Mouse (Mus musculus): ENCODE results near the gene Gm3250.
"Not testable (repeated sequence)": the region's sequence is repeated elsewhere in the genome, so short reads cannot be mapped to it uniquely, and the experiment has no call there.

Gm3250 gene

DNA sequence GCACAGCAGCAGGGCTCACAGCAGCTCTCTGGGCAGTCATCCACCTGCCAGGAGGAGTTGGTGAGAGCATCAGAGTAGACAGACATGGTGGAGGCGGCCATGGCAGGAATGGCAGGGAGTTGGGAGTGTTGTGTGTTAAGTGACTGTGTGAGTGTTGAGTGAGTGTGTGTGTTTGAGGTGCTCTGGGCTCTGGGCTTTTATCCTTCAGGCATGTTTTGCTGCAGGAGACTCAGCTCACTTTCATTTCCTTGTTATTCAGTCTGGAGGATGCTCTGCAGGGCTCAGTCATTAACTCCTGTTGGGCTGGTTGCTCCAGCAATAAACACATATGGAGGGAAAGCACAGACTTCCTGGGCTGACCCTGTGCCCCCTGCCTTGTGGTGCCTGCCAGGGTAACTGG lies at the start of gene Gm3250:
Gene Gm3250, minus strand, starts transcription at position 101 of the 400 bp plus-strand sequence.
- DNase-seq (ENCODE audit: low spot score): not testable (repeated sequence)

DNA sequence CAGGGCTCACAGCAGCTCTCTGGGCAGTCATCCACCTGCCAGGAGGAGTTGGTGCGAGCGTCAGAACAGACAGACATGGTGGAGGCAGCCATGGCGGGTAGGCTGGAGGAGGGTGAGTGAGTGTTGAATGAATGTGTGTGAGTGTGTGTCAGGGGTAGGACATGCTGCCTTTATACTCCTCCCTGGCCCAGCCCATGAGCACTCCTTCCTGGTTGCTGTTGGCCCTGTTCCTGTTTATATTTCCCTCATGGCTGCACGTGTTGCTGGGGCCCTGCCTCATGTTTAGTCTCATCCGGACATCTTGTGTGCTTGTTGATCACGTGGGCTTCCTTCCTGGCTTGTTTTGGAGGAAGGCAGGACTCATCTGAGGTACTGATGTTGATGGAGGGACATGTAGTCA lies 44.6 kb upstream of the Gm3250 start, which contains the start of gene Krtap10-4:
Gene Krtap10-4, minus strand, starts transcription at position 145 of the 400 bp plus-strand sequence.
- no peak for DNase-seq (ENCODE audit: low spot score)

GRCm38 (mm10) chr10:77819203-77819602 lies 36.9 kb upstream of the Gm3250 start:
- DNase-seq (ENCODE audit: low spot score): no peak

DNA sequence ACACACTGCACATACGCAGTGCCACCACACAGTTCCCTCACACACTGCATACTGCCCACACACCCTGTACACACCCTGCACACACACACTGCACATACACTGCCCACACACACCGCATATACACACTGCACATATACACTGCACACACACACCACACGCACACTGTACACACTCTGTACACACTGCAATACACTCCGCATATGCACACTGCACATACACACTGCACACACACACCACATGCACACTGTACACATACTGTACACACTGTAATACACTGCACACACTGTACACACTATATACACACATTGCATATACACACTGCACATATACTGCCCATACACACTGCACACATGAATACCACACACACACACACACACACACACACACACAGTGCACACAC lies 36.2 kb upstream of the Gm3250 start:
- no peak for DNase-seq (ENCODE audit: low spot score)

- DNase-seq (ENCODE audit: low spot score): no peak
These were observed 33.2 kb upstream of the Gm3250 start for GRCm38 (mm10) chr10:77815514-77815913.

GRCm38 (mm10) chr10:77814382-77814781 lies 32.0 kb upstream of the Gm3250 start, which contains the start of gene Gm2696:
TSS of gene Gm2696 (plus strand) at chr10:77814682.
- DNase-seq (ENCODE audit: low spot score): no peak

DNA sequence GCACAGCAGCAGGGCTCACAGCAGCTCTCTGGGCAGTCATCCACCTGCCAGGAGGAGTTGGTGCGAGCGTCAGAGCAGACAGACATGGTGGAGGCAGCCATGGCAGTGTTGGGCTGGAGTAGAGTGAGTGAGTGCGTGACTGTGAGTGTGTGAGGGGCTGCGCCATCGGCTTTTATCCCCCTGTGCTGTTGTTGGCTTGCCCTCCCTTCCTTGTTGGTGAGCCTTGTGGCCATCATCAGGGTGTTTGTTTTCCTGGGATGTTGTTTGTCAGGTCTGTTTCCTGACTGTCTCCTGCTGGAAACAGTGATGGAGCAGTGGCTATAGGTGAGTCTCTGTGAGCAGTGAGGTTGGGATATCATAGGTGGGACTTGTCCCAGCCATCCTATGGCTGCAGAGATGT lies 29.4 kb upstream of the Gm3250 start, which contains the start of gene Gm9507:
Gene Gm9507, minus strand, starts transcription at position 101 of the 400 bp plus-strand sequence.
- no peak for DNase-seq (ENCODE audit: low spot score)

- DNase-seq (ENCODE audit: low spot score): no peak
These were observed 21.8 kb upstream of the Gm3250 start for GRCm38 (mm10) chr10:77804095-77804494.

- no peak for DNase-seq (ENCODE audit: low spot score)
These were observed 16.7 kb upstream of the Gm3250 start, which contains the start of gene Gm19668 for GRCm38 (mm10) chr10:77798921-77799508. TSS of gene Gm19668 (minus strand) at chr10:77799133.

- DNase-seq (ENCODE audit: low spot score): not testable (repeated sequence)
These were observed 16.0 kb upstream of the Gm3250 start for GRCm38 (mm10) chr10:77798164-77798920.

DNA sequence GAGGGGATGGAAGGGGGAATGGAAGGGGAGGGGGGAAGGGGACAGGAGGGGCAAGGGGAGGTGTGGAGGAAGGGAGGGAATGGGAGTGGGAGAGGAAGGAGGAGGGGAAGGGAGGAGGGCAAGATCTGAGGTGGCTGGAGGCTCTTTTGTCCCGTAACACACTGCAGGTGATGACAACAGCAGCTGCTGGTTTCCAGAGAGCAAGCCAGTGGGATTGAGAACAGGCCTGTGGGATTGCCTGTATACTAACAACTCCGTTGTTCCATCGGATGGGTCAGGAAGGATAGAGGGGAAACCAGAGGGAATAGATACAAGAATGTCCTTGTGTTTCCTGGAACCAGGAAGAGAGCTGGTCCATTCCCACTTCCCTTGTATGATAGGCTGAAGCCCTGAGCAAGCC lies 15.3 kb upstream of the Gm3250 start:
- DNase-seq (ENCODE audit: low spot score): no peak

DNA sequence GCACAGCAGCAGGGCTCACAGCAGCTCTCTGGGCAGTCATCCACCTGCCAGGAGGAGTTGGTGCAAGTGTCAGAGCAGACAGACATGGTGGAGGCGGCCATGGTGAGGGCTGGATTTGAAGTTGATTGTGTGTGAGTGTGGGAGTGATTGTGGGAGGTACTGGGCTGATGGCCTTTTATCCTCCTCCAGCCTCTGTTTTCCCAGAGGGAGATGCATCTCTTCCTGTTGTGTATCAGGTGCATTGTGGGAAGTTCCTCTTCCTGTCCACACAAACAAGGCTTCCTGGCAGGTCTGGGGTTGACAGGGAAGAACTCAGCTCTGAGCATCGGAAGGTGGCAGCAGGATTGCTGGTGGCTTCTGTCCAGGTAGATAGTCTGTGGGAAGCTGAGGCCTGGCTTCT lies 12.6 kb upstream of the Gm3250 start, which contains the start of gene Gm9639:
Gene Gm9639, minus strand, starts transcription at position 101 of the 400 bp plus-strand sequence.
- DNase-seq (ENCODE audit: low spot score): no peak

DNA sequence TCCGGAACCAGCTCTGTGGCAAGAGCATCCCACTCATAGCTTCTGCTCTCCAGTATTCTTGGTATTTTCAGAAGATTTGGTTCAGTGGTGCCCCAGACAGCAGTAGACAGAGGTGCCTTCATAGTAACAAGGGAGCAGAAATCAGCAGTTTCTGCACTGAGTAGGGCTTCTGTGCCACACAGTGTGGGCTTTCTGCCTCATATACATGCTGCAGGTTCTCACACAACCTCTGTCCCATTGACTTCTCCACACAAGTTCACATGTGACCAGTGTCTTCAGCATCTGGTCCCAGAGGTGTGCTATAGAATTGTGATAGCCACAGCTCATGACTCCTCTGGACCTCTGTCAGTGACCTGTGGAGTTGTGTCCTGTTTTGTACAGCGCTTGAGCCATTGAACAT lies 6.3 kb upstream of the Gm3250 start:
- DNase-seq (ENCODE audit: low spot score): no peak

- DNase-seq (ENCODE audit: low spot score): not testable (repeated sequence)
These were observed 5.5 kb upstream of the Gm3250 start, which contains the start of gene Gm7137 for GRCm38 (mm10) chr10:77787876-77788275. TSS of gene Gm7137 (minus strand) at chr10:77788200.

DNA sequence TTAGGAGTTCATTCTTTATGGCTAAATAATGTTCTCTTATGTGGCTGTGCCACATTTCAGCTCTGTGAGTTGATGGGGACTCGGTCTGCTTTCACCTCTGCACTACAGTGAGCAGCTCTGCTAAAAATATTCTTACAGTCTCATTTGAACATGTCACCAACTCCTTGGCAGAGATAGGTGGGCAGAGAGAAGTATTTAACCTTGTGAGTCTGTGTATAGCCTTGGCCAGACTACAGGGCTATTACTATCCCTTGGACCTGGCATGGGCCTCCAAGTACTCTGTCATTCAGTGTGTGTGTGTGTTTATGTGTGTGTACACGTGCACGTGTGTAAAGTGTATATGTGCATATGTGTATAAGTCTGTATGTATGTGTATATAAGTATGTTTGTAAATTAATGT lies 1.1 kb upstream of the Gm3250 start:
- not testable (repeated sequence) for DNase-seq (ENCODE audit: low spot score)

GRCm38 (mm10) chr10:77776844-77777243 lies 5.5 kb downstream of the Gm3250 start, which contains the start of gene Gm7138:
TSS of gene Gm7138 (minus strand) at chr10:77776944.
- not testable (repeated sequence) for DNase-seq (ENCODE audit: low spot score)

DNA sequence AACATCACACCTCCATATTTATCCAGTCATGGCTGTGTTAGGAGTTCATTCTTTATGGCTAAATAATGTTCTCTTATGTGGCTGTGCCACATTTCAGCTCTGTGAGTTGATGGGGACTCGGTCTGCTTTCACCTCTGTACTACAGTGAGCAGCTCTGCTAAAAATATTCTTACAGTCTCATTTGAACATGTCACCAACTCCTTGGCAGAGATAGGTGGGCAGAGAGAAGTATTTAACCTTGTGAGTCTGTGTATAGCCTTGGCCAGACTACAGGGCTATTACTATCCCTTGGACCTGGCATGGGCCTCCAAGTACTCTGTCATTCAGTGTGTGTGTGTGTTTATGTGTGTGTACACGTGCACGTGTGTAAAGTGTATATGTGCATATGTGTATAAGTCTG lies 10.2 kb downstream of the Gm3250 start:
- DNase-seq (ENCODE audit: low spot score): not testable (repeated sequence)

DNA sequence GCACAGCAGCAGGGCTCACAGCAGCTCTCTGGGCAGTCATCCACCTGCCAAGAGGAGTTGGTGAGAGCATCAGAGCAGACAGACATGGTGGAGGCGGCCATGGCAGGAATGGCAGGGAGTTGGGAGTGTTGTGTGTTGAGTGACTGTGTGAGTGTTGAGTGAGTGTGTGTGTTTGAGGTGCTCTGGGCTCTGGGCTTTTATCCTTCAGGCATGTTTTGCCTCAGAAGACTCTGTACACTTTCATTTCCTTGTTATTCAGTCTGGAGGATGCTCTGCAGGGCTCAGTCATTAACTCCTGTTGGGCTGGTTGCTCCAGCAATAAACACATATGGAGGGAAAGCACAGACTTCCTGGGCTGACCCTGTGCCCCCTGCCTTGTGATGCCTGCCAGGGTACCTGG lies 11.1 kb downstream of the Gm3250 start, which contains the start of gene Gm3238:
Gene Gm3238, minus strand, starts transcription at position 101 of the 400 bp plus-strand sequence.
- DNase-seq (ENCODE audit: low spot score): not testable (repeated sequence)

- no peak for DNase-seq (ENCODE audit: low spot score)
These were observed 12.6 kb downstream of the Gm3250 start for GRCm38 (mm10) chr10:77769727-77770126.

DNA sequence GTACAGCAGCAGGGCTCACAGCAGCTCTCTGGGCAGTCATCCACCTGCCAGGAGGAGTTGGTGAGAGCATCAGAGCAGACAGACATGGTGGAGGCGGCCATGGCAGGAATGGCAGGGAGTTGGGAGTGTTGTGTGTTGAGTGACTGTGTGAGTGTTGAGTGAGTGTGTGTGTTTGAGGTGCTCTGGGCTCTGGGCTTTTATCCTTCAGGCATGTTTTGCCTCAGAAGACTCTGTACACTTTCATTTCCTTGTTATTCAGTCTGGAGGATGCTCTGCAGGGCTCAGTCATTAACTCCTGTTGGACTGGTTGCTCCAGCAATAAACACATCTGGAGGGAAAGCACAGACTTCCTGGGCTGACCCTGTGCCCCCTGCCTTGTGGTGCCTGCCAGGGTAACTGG lies 22.8 kb downstream of the Gm3250 start, which contains the start of gene Gm3233:
Gene Gm3233, minus strand, starts transcription at position 101 of the 400 bp plus-strand sequence.
- not testable (repeated sequence) for DNase-seq (ENCODE audit: low spot score)

DNA sequence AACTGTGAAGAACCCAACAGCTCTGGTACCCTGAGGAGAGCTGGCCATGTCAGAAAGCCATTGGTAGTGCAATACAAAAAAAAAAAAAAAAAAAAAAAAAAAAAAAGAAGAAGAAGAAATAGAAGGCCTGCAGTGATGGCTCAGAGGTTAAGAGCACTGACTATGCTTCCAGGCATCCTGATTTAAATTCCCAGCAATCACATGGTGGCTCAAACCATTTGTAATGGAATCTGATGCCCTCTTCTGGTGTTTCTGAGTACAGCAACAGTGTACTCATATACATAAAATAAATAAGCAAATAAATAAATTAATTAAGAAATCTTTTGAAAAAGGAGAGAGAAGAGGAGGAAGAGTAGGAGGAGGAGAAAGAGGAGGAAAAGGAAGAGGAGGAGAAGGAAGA lies 28.9 kb downstream of the Gm3250 start:
- no peak for DNase-seq (ENCODE audit: low spot score)

DNA sequence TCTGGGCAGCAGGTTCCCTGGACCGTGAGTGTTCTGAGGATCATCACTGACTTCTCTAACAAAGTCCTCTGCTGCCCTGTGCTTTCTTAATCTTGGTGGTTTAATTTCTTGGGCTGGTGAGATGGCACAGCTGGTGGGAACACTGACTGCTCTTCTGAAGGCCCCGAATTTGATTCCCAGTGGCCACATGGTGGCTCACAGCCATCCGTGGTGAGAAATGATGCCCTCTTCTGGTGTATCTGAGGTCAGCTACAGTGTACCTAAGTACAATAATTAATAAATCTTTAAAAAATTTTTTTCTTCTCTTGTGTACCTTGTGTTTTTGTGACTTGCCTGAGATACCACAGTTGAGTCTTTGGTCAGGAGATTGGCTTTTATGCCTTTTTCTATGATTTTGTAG lies 30.0 kb downstream of the Gm3250 start:
- not testable (repeated sequence) for DNase-seq (ENCODE audit: low spot score)

DNA sequence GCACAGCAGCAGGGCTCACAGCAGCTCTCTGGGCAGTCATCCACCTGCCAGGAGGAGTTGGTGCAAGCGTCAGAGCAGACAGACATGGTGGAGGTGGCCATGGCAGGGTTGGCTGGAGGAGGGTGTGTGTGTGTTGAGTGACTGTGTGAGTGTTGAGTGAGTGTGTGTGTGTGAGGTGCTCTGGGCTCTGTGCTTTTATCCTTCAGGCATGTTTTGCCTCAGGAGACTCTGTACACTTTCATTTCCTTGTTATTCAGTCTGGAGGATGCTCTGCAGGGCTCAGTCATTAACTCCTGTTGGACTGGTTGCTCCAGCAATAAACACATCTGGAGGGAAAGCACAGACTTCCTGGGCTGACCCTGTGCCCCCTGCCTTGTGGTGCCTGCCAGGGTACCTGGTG lies 31.1 kb downstream of the Gm3250 start, which contains the start of gene Gm9736:
Gene Gm9736, minus strand, starts transcription at position 101 of the 400 bp plus-strand sequence.
- not testable (repeated sequence) for DNase-seq (ENCODE audit: low spot score)

Data from ovary, postnatal 36 days (tissue).